Mouse (Mus musculus): ENCODE data around the gene Lhb. TPM values are rescaled to one million over a fixed set of nuclear protein-coding genes. Genes with fewer than 3 reads are reported as not detected.

Lhb gene
- 0.66 TPM in 1 of 2 replicates, not detected in the other for polyA plus RNA-seq (2012; rRNA removed)

DNA sequence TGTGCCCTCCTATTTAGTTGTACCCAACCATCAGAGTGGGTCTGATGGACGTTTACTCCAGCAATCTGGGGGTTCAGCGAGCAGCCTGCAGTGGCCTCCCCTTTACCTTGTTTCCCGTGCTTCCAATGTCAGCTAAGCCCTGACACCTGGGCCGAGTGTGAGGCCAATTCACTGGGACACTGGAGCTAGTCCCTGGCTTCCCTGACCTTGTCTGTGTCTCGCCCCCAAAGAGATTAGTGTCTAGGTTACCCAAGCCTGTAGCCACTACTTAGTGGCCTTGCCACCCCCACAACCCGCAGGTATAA, at the start of gene Lhb:
Lhb (plus strand) TSS at position 206 of the 305 bp plus-strand sequence.
- Histone ChIP-seq H3K27ac (ENCODE audit: insufficient read depth, low read depth, low read length) (no peak within 1 kb of the TSS), H3K36me3 (ENCODE audit: control insufficient read depth, insufficient read depth, low read length) (peaks cover 39% of the 10 kb centered on the region), H3K4me1 (ENCODE audit: control insufficient read depth, insufficient read depth, insufficient read length, low read length) (peaks cover 3% of the 10 kb centered on the region), H3K4me3 (ENCODE audit: low read depth, low read length) (no peak within 1 kb of the TSS), H3K27me3 (ENCODE audit: control insufficient read depth, insufficient read depth, low read length) (peaks cover 30% of the 10 kb centered on the region)
- no peak for TF ChIP-seq POLR2A (IDR thresholded peaks at IDR 0.05; ENCODE audit: low read depth, low read length)
- WGBS, result 46% methylated on average over 6 of the region's 6 CpGs

DNA sequence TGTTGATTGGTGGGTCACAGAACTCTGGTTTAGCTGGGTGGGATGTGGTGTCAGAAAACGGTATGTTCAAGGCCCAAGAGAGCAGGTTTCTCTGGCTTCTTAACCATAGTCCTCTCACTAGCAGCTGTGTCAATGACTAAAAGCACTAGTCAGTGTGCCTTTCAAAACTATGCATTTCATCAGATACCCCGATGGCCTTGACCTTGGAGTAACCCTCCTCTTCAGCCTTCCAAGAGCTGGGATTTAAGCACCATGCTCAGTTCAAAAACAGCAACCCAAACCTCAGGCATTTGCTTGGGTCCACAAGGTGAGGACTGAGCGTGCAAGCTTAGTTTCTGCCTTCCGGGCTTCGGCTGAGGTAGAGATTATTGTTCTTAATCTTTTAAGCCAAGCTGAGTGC, 48.2 kb upstream of the Lhb start:
- WGBS, result 75% methylated on average over 5 of the region's 5 CpGs
- peaks cover 24% of the 10 kb centered on the region for H3K36me3 ChIP-seq (ENCODE audit: control insufficient read depth, insufficient read depth, low read length)
- H3K27me3 ChIP-seq (ENCODE audit: control insufficient read depth, insufficient read depth, low read length), result peaks cover 13% of the 10 kb centered on the region
- H3K4me1 ChIP-seq (ENCODE audit: control insufficient read depth, insufficient read depth, insufficient read length, low read length), result peaks cover 16% of the 10 kb centered on the region
- H3K4me3 ChIP-seq (ENCODE audit: low read depth, low read length), result no peak overlapping the region
- H3K27ac ChIP-seq (ENCODE audit: insufficient read depth, low read depth, low read length), result no peak overlapping the region
- TF ChIP-seq CTCF (IDR thresholded peaks at IDR 0.05; ENCODE audit: extremely low read depth, insufficient read length, insufficient replicate concordance, low read depth, low read length), result no peak
- no peak for TF ChIP-seq POLR2A (IDR thresholded peaks at IDR 0.05; ENCODE audit: low read depth, low read length)

DNA sequence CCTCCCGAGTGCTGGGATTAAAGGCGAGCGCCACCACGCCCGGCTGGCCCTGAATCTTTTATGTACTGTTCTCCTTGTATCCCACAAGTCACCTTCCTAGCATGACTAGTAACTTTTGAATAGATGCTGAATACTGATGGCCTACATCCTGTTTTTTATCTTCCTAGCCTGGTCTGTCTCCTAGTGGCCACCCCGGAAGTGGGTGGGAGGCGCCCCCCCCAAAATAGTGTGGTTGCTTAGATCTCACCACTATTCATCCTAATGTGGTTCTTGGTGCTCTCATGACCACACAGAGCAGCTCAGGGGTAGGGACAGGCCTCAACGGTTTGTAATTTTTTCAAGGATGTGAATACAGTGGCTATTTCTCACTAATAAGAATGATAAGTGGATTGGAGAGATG, 46.0 kb upstream of the Lhb start:
- peaks cover 12% of the 10 kb centered on the region for H3K4me1 ChIP-seq (ENCODE audit: control insufficient read depth, insufficient read depth, insufficient read length, low read length)
- no peak overlapping the region for H3K4me3 ChIP-seq (ENCODE audit: low read depth, low read length)
- 84% methylated on average over 8 of the region's 8 CpGs for WGBS
- TF ChIP-seq POLR2A (IDR thresholded peaks at IDR 0.05; ENCODE audit: low read depth, low read length), result no peak
- TF ChIP-seq CTCF (IDR thresholded peaks at IDR 0.05; ENCODE audit: extremely low read depth, insufficient read length, insufficient replicate concordance, low read depth, low read length), result no peak
- peaks cover 6% of the 10 kb centered on the region for H3K27me3 ChIP-seq (ENCODE audit: control insufficient read depth, insufficient read depth, low read length)
- peaks cover 41% of the 10 kb centered on the region for H3K36me3 ChIP-seq (ENCODE audit: control insufficient read depth, insufficient read depth, low read length)
- H3K27ac ChIP-seq (ENCODE audit: insufficient read depth, low read depth, low read length), result no peak overlapping the region

DNA sequence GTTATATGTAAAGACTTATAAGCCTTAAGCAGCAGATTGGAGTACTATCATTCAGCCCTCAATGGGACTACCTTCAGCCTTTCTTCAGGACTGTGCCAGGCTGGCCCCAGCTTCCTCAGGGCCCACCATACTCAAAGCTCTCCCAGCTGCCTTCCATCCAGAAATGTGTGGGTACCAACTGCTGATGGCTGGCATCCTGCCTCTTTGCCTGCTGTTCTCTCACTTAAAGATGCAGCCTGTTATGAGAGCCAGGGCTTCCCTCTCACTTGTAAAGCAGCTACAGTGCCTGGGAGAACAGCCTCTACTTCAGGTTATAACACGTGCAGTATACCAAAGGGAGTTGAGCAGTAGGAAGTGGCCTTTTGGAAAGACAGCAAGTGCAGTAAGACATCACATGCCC, 44.6 kb upstream of the Lhb start:
- WGBS, result 87% methylated on average over 1 of the region's 1 CpGs
- no peak for TF ChIP-seq POLR2A (IDR thresholded peaks at IDR 0.05; ENCODE audit: low read depth, low read length)
- TF ChIP-seq CTCF (IDR thresholded peaks at IDR 0.05; ENCODE audit: extremely low read depth, insufficient read length, insufficient replicate concordance, low read depth, low read length), result no peak
- Histone ChIP-seq H3K36me3 (ENCODE audit: control insufficient read depth, insufficient read depth, low read length) (peaks cover 54% of the 10 kb centered on the region), H3K27me3 (ENCODE audit: control insufficient read depth, insufficient read depth, low read length) (no peaks in the 10 kb centered on the region), H3K27ac (ENCODE audit: insufficient read depth, low read depth, low read length) (no peak overlapping the region), H3K4me3 (ENCODE audit: low read depth, low read length) (no peak overlapping the region), H3K4me1 (ENCODE audit: control insufficient read depth, insufficient read depth, insufficient read length, low read length) (no peaks in the 10 kb centered on the region)

DNA sequence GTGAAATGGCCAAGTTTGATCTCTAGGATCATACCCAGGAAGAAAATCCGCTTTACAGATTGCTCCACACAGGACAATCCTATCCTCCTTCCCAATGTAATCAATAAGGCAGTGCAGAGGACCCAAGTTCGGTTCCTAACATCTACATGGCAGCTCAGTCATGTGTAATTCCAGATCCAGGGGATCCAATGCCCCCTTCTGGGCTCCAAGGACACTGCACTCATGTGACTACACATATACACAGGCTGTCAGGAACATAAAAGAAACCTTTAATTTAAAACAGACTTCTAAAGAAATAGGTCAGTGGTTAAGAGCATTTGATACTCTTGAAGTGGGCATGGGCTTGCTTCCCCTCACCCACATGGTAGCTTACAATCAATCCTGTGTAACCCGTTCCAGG, 34.5 kb upstream of the Lhb start:
- TF ChIP-seq CTCF (IDR thresholded peaks at IDR 0.05; ENCODE audit: extremely low read depth, insufficient read length, insufficient replicate concordance, low read depth, low read length), result no peak
- TF ChIP-seq POLR2A (IDR thresholded peaks at IDR 0.05; ENCODE audit: low read depth, low read length), result no peak
- WGBS, result 92% methylated on average over 3 of the region's 3 CpGs

DNA sequence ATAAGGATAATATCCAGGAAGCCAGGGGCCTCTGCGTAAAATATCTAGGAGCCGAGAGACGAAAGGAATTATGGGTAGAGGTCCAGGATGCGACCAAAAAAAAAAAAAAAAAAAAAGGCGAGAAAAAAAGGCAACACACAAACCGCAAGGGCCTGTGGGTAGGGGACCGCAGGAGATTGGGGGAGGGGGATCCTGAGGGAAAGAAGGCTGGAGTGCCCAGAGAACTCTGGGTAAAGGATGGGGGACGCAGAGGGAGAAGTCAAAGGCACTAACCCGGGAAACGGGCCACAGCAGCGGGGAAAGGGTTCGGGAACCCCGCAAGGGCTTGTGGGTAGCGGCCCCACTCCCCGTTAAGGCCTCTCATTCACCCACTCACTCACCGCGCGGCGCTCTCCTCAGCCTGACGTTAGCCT, 25.5 kb upstream of the Lhb start:
- WGBS, result under 1% methylated on average over 20 of the region's 20 CpGs
- H3K36me3 ChIP-seq (ENCODE audit: control insufficient read depth, insufficient read depth, low read length), result peaks cover 17% of the 10 kb centered on the region
- H3K27ac ChIP-seq (ENCODE audit: insufficient read depth, low read depth, low read length), result peak overlapping the region; percentile 72
- no peak for TF ChIP-seq CTCF (IDR thresholded peaks at IDR 0.05; ENCODE audit: extremely low read depth, insufficient read length, insufficient replicate concordance, low read depth, low read length)
- TF ChIP-seq POLR2A (IDR thresholded peaks at IDR 0.05; ENCODE audit: low read depth, low read length), result no peak
- H3K27me3 ChIP-seq (ENCODE audit: control insufficient read depth, insufficient read depth, low read length), result no peaks in the 10 kb centered on the region
- H3K4me3 ChIP-seq (ENCODE audit: low read depth, low read length), result peak overlapping the region; percentile 76
- peaks cover 1% of the 10 kb centered on the region; the same call in 1 of the 2 replicates for H3K4me1 ChIP-seq (ENCODE audit: control insufficient read depth, insufficient read depth, insufficient read length, low read length)

More for the DNA sequence above, 34.5 kb upstream of the Lhb start:
- no peaks in the 10 kb centered on the region for H3K27me3 ChIP-seq (ENCODE audit: control insufficient read depth, insufficient read depth, low read length)
- no peak overlapping the region for H3K4me3 ChIP-seq (ENCODE audit: low read depth, low read length)
- H3K4me1 ChIP-seq (ENCODE audit: control insufficient read depth, insufficient read depth, insufficient read length, low read length), result no peaks in the 10 kb centered on the region
- peaks cover 86% of the 10 kb centered on the region for H3K36me3 ChIP-seq (ENCODE audit: control insufficient read depth, insufficient read depth, low read length)
- H3K27ac ChIP-seq (ENCODE audit: insufficient read depth, low read depth, low read length), result no peak overlapping the region

DNA sequence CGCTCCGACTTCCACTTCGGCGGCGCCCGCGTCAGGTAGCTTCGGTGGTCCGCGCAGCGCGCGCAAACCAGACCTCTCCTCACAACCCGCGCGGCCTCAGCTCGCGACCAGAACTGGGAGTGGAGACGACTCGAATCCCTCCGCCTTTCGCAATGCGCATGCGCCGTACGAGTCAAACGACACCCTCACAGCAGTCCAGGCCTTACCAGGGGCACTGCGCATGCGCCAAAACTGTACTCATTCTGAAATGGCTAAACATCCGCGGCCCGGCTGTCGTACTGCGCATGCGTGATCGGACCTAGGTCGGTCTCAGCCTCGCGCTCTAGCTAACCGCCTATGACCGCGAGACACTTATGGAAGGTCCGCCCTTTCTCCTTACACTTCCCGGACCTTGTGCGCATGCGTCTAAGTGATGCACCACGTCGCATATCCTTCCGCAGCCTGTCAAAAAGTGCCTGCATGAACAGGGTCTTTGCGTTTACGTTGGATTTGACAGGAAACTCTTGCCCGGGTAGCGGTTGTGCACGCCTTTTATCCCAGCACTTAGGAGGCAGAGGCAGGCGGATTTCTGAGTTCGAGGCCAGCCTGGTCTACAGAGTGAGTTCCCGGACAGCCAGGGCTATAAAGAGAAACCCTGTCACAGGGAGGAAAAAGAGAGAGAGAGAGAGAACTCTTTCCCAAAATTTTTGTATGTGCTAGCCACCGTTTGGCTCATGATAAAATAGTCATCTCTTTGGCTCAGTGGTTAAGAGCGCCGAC, 24.9 kb upstream of the Lhb start, which contains the start of gene Snrnp70:
Snrnp70 (minus strand) TSS at position 165 of the 759 bp plus-strand sequence.
- Histone ChIP-seq H3K4me1 (ENCODE audit: control insufficient read depth, insufficient read depth, insufficient read length, low read length) (peaks cover 1% of the 10 kb centered on the region; the same call in 1 of the 2 replicates), H3K4me3 (ENCODE audit: low read depth, low read length) (peak within 1 kb of the TSS; percentile 76), H3K27me3 (ENCODE audit: control insufficient read depth, insufficient read depth, low read length) (no peaks in the 10 kb centered on the region), H3K36me3 (ENCODE audit: control insufficient read depth, insufficient read depth, low read length) (peaks cover 13% of the 10 kb centered on the region), H3K27ac (ENCODE audit: insufficient read depth, low read depth, low read length) (peak within 1 kb of the TSS; percentile 72)
- WGBS, result under 1% methylated on average over 60 of the region's 60 CpGs
- TF ChIP-seq CTCF (IDR thresholded peaks at IDR 0.05; ENCODE audit: extremely low read depth, insufficient read length, insufficient replicate concordance, low read depth, low read length) (0 out of 2 replicates have a peak, but pooled peaks have one; percentile 19), POLR2A (IDR thresholded peaks at IDR 0.05; ENCODE audit: low read depth, low read length) (peak; percentile 89)

All from small intestine, adult 2 months (tissue).